Mouse (Mus musculus) thymus, postnatal 14 days (tissue): Measurements from ENCODE around the gene Polr2a.
A peak's percentile ranks its signal among the peaks of the same experiment; 100 is the strongest.

Source experiments
- DNase-seq: peaks from one replicate; pipeline ENCODE4 v3.0.0; 2021

The Polr2a gene

GRCm38 (mm10) chr11:69781828-69782227 is 23.4 kb upstream of the Polr2a start:
- DNase-seq = no peak

DNA sequence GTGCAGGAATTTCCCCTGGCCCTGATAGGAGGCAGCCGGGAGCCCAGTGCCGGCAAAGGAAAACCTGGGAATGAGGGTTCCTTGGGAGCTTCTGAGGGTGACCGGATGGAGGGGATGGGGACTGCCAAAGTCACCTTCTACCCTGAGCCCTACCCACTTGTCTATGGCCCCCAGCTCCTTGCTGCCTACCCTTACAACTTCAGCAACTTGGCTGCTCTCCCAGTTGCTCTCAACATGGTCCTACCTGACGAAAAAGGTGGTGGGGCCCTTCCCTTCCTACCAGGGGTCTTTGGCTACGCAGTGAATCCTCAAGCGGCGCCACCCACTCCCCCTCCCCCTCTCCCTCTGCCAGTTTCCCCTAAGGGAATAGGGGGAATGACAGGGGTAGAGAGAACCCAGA is 20.5 kb upstream of the Polr2a start:
- no peak for DNase-seq

DNA sequence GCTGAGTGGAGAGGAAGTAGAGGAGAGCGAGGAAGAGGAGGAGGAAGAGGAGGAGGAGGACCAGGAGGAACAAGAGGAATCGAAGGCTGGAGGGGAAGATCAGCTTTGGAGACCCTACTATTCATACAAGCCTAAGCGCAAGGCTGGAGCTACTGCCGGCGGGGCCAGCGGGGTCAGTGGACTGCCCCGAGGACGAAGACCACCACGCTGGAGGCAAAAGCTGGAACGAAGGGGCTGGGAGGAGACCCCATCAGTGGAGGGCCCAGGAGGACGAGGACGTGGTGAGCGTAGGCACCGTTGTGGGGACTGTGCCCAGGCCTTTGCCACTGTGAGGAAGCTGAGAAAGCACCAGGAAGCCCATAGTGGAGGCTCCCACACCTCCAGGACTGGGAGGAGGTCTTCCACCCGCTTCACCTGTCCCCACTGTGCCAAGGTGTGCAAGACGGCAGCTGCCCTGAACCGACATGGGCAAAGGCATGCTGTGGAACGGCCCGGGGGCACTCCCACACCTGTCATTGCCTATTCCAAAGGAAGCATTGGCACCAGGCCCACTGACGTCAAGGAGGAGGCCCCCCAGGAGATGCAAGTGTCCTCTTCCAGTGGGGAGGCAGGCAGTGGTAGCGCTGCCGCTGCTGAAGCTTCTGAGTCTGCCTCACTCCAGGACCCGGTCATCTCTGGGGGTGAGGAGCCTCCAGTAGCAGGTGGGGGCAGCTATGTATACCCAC is 20.0 kb upstream of the Polr2a start:
- no peak for DNase-seq

GRCm38 (mm10) chr11:69777504-69778257 is 19.2 kb upstream of the Polr2a start:
- no peak for DNase-seq

GRCm38 (mm10) chr11:69776488-69776887 is 18.1 kb upstream of the Polr2a start:
- no peak for DNase-seq

GRCm38 (mm10) chr11:69775716-69776115 is 17.3 kb upstream of the Polr2a start:
- DNase-seq = no peak

DNA sequence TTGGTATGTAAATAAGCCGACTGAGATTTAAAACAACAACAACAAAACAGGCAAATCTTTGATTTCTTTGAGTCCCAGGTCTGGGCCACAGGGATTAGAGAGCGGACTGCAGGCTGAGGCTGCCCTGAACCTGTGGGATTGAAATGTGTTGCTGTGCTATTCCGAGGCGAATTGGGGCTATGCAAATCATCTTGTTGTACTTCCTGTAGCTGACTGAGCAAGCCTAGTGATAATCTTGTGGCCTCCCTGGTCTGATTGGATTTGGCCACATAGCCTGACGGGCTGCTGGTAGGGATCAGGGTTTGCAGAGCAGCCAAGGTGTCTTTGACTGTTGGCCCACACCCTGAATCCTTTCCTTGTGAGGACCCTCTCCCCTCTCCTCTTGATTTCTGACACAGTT is 16.5 kb upstream of the Polr2a start:
- DNase-seq = no peak

DNA sequence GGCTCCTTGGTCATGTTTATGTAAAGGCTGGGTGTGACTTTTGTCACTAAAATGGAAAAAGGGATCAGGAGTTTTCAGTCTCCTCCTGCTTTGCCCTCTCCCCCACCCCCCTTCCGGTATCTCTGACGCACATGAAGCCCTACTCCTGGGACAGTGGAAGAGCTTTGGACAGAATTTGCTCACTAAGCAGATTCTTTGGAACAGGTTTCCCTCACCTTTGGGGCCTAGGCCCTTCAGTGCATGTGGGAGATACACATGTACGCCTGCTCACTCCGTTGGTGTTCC is 9.1 kb upstream of the Polr2a start:
- DNase-seq = no peak

DNA sequence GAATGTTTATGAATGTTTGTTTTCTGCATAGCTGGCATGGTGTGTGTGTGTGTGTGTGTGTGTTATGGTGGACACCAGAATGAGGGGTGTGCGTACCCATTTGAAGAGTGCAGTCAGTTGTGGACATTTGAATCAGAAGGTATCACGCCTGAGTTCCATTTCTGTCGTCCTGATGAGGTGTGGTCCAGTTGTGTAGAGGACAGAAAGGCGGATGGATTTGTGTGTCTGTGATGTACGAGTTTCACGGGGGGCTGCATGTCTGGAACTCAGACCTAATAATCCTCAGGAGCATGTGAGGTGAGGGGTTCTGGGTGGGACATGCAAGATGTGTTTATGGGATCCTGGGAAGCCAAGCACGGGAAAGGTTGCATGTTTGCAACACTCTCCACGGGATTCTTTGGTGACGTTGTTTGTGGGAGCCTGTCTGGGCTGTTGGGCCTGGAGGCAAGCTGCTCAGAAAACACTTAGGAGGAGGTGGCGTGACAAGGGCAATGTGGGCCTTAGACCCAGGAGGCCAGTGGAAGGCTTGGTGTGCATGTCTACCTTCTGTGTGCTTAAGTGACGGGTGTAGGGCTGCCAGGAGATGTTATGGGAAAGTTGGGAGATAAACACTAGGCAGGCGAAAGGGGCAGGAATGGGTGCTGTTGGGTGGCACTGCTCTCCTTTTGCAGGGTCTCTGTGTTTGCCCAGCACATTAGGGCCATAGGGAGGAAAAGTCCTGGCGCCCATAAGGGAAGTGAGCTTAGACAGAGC is 8.6 kb upstream of the Polr2a start:
- DNase-seq = no peak

DNA sequence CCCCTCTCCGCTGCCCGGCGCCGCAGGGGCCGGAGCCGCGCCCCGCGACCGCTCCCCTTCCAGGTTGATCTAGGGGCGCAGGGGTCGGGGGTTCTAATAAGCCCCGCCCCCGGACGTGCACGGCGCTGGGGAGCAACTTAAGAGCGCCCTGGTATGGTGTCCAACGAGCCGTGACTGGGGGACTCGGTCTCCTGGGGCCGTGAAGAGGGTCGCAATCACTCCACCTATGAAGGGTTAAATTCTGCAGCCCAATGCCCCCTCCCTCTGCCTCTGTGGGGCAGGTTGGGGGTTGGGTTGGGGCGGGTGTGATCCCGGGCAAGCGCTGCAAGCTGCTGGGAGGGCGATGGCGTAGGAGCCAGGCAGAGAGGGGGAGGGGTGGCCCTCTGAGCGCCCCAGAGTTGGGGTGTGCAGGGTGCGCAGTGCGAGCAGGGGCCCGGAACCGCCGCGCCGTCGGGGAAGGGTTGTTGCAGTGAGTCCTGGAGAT is 7.7 kb upstream of the Polr2a start:
- peak; percentile 94 for DNase-seq

DNA sequence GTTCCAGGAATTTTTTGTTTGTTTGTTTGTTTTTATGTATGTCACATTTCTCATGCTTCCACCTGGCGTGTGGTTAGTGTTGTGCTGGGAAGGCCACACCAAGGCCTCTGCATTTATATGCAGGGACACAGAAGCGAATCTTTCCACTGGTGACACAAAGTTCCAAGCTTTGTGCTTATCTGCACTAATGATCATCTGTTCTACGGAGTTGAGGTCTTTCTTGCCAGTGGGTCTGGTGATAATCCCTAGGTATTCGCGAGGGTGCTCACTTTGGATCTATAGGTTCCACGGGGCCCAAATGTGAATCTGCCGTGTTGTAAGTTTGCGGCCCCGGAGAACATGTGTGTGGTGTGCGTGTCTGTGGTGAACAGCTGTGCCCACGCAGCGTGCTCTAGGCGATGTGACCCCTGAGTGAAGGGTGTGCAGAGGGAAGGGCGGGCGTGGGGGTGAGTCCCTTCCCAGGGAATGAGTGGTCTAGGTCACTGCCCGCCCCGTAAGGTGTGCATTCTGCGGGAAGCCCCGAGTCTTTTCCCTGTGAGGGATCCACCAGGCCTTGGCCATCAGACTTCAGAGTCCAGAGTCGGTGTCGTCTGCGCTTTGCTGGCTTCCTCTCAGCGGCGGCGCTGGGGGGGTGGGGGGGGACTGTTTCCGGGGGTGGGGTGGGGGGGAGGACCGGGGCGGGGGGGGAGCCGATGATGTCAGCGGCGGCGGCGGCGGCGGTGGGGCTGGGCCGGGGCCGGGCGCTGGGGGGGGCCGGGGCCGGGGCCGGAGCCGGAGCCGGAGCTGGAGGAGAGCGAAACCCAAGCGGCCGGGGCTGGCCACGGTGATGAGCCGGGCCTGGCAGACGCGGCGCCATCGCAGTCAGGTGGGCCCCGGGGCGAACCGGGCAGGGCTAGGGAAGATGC is 7.0 kb upstream of the Polr2a start, which contains the start of gene Zbtb4:
Gene Zbtb4 (plus strand): TSS at position 692 of the 905 bp plus-strand sequence.
- peak; percentile 59 for DNase-seq

DNA sequence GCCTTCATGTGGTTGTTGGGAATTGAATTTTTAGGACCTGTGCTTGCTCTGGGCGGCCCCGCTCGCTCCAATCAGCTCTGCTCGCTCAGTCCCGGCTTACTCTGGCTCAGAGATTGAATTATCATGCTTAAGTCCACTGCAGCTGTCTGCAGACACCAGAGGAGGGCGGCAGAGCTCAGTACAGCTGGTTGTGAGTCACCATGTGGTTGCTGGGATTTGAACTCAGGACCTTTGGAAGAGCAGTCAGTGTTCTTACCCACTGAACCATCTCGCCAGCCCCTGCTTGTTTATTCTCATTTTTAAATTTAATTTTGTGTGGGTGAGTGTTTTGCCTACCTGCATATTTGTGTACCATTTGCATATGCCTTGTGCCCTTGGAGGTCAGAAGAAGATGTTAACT is 5.1 kb upstream of the Polr2a start:
- peak; percentile 28 for DNase-seq

GRCm38 (mm10) chr11:69761868-69762267 is 3.4 kb upstream of the Polr2a start, which contains the start of gene Slc35g3:
Slc35g3 (minus strand) TSS chr11:69761968.
- DNase-seq = no peak

- no peak for DNase-seq
Observed at GRCm38 (mm10) chr11:69760901-69761200, 2.4 kb upstream of the Polr2a start.

DNA sequence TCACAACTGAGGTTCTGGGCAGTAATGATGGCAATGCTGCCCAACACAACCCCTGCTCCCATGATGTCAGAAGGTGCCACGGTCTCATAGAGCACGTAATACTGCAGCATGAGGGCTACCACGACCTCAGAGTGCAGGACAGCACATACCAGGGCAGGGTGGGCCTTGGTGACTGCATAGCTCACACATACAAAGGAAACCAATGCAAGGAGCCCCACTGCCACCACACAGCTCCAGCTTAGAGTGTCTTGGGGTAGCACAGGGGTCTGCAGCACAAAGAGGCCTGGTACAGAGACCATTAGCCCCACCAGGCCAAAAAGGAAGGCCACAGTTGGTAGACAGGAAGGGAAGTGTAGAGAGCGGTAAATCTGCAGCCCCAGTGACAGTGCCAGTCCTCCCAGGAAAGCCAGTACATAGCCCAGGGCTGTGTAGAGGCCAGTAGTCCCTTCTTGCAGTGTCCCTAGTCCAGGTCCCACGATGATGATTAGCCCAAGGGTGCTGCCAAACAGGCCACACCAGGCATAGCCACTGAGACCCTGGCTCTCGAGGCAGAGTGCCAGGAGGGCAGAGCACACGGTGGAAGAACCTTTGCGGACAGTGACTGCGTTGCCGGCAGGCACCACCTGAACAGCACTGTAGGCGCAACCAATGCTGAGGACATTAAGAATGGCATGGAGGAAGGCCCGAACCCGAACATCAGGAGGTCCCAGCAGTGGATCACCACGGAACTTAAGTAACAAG is 1.9 kb upstream of the Polr2a start:
- DNase-seq = no peak

DNA sequence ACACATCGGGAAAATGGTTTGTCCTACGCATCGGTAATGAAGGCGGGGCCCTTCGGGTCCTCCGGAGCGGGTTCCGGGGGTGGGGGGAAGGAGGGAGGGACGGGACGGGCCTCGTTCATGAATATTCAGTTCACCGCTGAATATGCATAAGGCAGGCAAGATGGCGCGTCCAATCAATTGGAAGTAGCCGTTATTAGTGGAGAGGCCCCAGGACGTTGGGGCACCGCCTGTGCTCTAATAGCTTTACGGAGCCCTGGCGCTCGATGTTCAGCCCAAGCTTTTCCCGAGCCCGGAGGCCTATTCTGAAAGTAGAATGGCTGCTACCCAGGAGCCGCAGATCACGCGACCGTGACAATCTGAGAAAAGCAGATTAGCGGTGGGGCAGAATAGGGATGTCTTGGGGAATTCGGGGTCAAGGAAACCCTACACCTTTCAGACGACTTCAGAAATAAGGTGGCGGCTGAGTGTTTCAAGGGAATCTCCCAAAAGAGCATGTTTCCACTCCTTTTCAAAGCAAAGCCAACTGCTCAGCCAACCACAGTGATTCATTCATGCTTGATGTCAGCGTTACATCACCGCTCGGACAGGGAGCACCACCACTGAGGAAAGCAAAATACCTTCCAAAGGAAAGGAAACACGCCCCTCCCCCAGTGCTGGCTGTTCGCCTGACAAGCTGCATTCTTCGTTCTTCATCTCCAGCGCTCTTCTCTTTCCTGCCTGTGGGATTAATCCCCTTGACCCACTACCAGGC is 709 bp upstream of the Polr2a start:
- DNase-seq = peak; percentile 88

- DNase-seq = peak; percentile 97
Observed at GRCm38 (mm10) chr11:69758090-69758456, 364 bp downstream of the Polr2a start.

- no peak for DNase-seq
Observed at GRCm38 (mm10) chr11:69757303-69758089, 941 bp downstream of the Polr2a start.

- peak; percentile 65 for DNase-seq
Observed at GRCm38 (mm10) chr11:69754701-69755100, 3.7 kb downstream of the Polr2a start.

GRCm38 (mm10) chr11:69754233-69754632 is 4.2 kb downstream of the Polr2a start:
- DNase-seq = no peak
